Mouse (Mus musculus) CD4-positive, CD25-positive, alpha-beta regulatory T cell, adult 4 months (primary cell): Measurements from ENCODE around the gene Gm14147. TPM values are rescaled to one million over a fixed set of nuclear protein-coding genes. Genes with fewer than 3 reads are reported as not detected.
"Not testable (repeated sequence)": the region's sequence is repeated elsewhere in the genome, so short reads cannot be mapped to it uniquely, and the experiment has no call there.

ENCODE experiments used
- ATAC-seq: one replicate; pipeline ENCODE4 v1.8.0; 2017
- polyA plus RNA-seq, 2 experiments: library from polyadenylated mRNA; unstranded; fragments of 100-300 nt; shearing (Covaris generic); gene quantifications; one replicate each; pipeline ENCODE4 v1.2.1; 2017

The Gm14147 gene
- not detected for polyA plus RNA-seq

GRCm38 (mm10) chr2:151097945-151098344 lies at the start of gene Gm14147:
Gene Gm14147, plus strand, starts transcription at chr2:151098245.
- ATAC-seq: not testable (repeated sequence)

- ATAC-seq: no peak
These were observed 41.4 kb upstream of the Gm14147 start for GRCm38 (mm10) chr2:151056637-151057036.

DNA sequence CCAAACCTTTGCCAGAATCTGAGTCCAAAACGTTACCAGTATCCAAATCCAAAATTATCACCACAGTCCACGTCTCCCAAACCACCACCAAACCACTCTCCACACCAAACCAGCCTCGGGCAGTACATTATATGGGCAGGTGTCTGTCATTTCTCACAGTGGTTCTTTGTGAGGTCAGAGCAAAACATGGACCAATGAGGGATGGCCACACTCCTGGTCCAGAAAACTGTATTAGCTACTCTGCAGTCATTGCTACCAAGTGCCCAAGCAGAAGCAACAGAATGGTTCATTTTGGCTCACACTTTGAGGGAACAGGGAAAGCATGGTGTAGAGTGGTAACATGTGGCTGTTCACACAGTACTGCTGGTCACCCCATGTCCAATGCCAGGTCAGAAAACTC lies 5.8 kb upstream of the Gm14147 start, which contains the start of gene Gm14151:
Gene Gm14151, minus strand, starts transcription at position 101 of the 400 bp plus-strand sequence.
- ATAC-seq: not testable (repeated sequence)

Other genes with a start within 250 kb of the Gm14147 start
- 10 to 100 TPM; 11.2 to 14.5 TPM for gene Abhd12, start 193.5 kb upstream of the Gm14147 start, polyA plus RNA-seq
- gene Gins1, start 192.8 kb upstream of the Gm14147 start, polyA plus RNA-seq: 1 to 10 TPM; 5.5 to 6.9 TPM
- under 1 TPM; 0.23 to 0.37 TPM for gene Ninl, start 58.9 kb upstream of the Gm14147 start, polyA plus RNA-seq
- gene Nanp, start 58.8 kb upstream of the Gm14147 start, polyA plus RNA-seq: 10 to 100 TPM; 28.1 to 30.3 TPM
- not detected for gene Gm14151, start 5.9 kb upstream of the Gm14147 start, polyA plus RNA-seq